ENCODE assay signal across 24 mouse cellular contexts in the genomic region with DNA sequence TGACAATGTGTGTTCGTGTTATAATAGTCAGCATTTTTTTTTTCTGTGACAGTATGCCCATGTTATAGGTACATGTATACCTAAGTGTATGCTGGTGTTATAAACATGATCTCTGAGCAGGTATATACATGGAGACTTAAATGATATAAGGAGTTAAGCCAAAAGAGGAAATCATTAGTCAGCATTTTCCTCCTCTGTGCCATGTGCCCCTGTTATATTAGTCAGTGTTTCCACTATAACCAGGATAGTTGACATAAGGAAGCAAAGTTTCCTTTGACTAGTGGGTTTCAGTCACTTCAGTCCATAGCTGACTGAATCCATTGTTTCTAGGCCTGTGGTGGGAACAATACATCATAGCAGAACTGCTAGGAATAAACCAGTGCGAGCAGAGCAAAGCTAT.
A peak's percentile ranks its signal among the peaks of the same experiment; 100 is the strongest.
DNase-seq lines count a peak whose midpoint lies in the region; ATAC-seq and TF ChIP-seq lines count a peak whose summit lies in the region.
"Had no signal": no experiment of that assay in that cellular context is flagged by ENCODE, and none has a peak within 500 bp of the region (broad histone marks: within the 10 kb centered on the region; RNA-seq: fewer than 3 reads in every experiment).

No protein-coding gene starts in this region.

- in situ Hi-C loops in CH12.LX (cut with MboI; ENCODE audit: low pct_ligation_motif_present, low pct_unique_long_range_greater_than_20kb, low sequenced_read_pairs): no loop called here

- H3K79me2 ChIP-seq in CH12.LX (replicated peaks; ENCODE audit: control insufficient read depth, extremely low read depth, insufficient read depth, poor library complexity, severe bottlenecking) (no peaks in the 10 kb centered on the region), MEL (ENCODE audit: control insufficient read depth, insufficient read depth, low read length, poor library complexity) (no peaks in the 10 kb centered on the region)

- H3K4me3 ChIP-seq in heart, embryonic 12.5 days: no peak overlapping the region
- no peak overlapping the region for H3K4me3 ChIP-seq in layer of hippocampus, adult 2 months
- H3K4me3 ChIP-seq in CH12.LX (replicated peaks in 1 of 3; ENCODE audit: low read depth in 2 of 3, low read length in 2 of 3, poor library complexity in 1 of 3) (no peak overlapping the region), MEL (ENCODE audit: control insufficient read depth in 1 of 2, insufficient read depth in 1 of 2, low read depth in 2 of 2, low read length in 2 of 2) (no peak overlapping the region)
- H3K4me3 ChIP-seq: embryonic facial prominence, embryonic 13.5 days; embryonic facial prominence, embryonic 15.5 days; erythroblast, embryonic 14.5 days; forebrain, embryonic 10.5 days; forebrain, embryonic 13.5 days; forebrain, embryonic 15.5 days had no signal

- H3K4me2 ChIP-seq in heart, embryonic 12.5 days: no peak overlapping the region
- no peak overlapping the region for H3K4me2 ChIP-seq in CH12.LX (ENCODE audit: insufficient read depth, low read depth, poor library complexity, severe bottlenecking)
- H3K4me2 ChIP-seq: embryonic facial prominence, embryonic 13.5 days; embryonic facial prominence, embryonic 15.5 days; forebrain, embryonic 13.5 days; forebrain, embryonic 15.5 days had no signal

- WGBS in heart, embryonic 12.5 days: 79% methylated on average over 2 of the region's 2 CpGs

- no peaks in the 10 kb centered on the region for H3K9me3 ChIP-seq in heart, embryonic 12.5 days (replicated peaks)
- H3K9me3 ChIP-seq in CH12.LX (replicated peaks; ENCODE audit: low read length) (no peaks in the 10 kb centered on the region), MEL (replicated peaks; ENCODE audit: insufficient read depth, low read length) (no peaks in the 10 kb centered on the region)
- H3K9me3 ChIP-seq: embryonic facial prominence, embryonic 13.5 days; embryonic facial prominence, embryonic 15.5 days; forebrain, embryonic 13.5 days; forebrain, embryonic 15.5 days had no signal

- peaks cover 15% of the 10 kb centered on the region; the same call in 1 of the 2 replicates for H3K36me3 ChIP-seq in heart, embryonic 12.5 days
- peaks cover 4 to 34% of the 10 kb centered on the region in 2 experiments for H3K36me3 ChIP-seq in CH12.LX (replicated peaks in 1 of 2; ENCODE audit: control insufficient read depth in 1 of 2, insufficient read depth in 1 of 2, low read length in 1 of 2)
- peaks cover 4 to 5% of the 10 kb centered on the region in 2 experiments for H3K36me3 ChIP-seq in MEL (ENCODE audit: control insufficient read depth in 1 of 2, insufficient read depth in 2 of 2, low read length in 2 of 2)
- H3K36me3 ChIP-seq: embryonic facial prominence, embryonic 15.5 days; forebrain, embryonic 15.5 days had no signal

- no peak overlapping the region for H3K9ac ChIP-seq in heart, embryonic 12.5 days
- no peak overlapping the region for H3K9ac ChIP-seq in CH12.LX (ENCODE audit: insufficient read depth, low read depth)
- H3K9ac ChIP-seq in MEL (ENCODE audit: control insufficient read depth, low read depth, low read length, poor library complexity, severe bottlenecking): no peak overlapping the region
- H3K9ac ChIP-seq: embryonic facial prominence, embryonic 13.5 days; embryonic facial prominence, embryonic 15.5 days; forebrain, embryonic 13.5 days; forebrain, embryonic 15.5 days had no signal

- H3K27ac ChIP-seq in heart, embryonic 12.5 days (ENCODE audit: poor library complexity, severe bottlenecking): no peak overlapping the region
- peak overlapping the region; percentile 36; the same call in 1 of the 2 replicates for H3K27ac ChIP-seq in layer of hippocampus, adult 2 months
- H3K27ac ChIP-seq in CH12.LX (ENCODE audit: insufficient read depth, low read depth): no peak overlapping the region
- no peak overlapping the region for H3K27ac ChIP-seq in MEL (ENCODE audit: control insufficient read depth, low read depth, low read length)
- H3K27ac ChIP-seq: embryonic facial prominence, embryonic 13.5 days; embryonic facial prominence, embryonic 15.5 days; forebrain, embryonic 10.5 days; forebrain, embryonic 13.5 days; forebrain, embryonic 15.5 days had no signal

- peaks cover 20% of the 10 kb centered on the region for H3K4me1 ChIP-seq in heart, embryonic 12.5 days (replicated peaks)
- peaks cover 0 to 13% of the 10 kb centered on the region in 2 experiments; a peak in 2 of 4 replicates for H3K4me1 ChIP-seq in CH12.LX (ENCODE audit: control insufficient read depth in 1 of 2, insufficient read depth in 2 of 2)
- 0 out of 4 replicates have a peak, but pooled peaks cover 0 to 4% of the 10 kb centered on the region in 2 experiments for H3K4me1 ChIP-seq in MEL (ENCODE audit: control insufficient read depth in 1 of 2, insufficient read depth in 2 of 2, low read length in 2 of 2)

- TF ChIP-seq RAD21 in CH12.LX (IDR thresholded peaks at IDR 0.05; ENCODE audit: low read depth, low read length): no peak
- no peak for TF ChIP-seq RAD21 in MEL (IDR thresholded peaks at IDR 0.05; ENCODE audit: low read depth, low read length)

- dilution Hi-C loops in CH12.LX (cut with MboI; ENCODE audit: extremely low pct_ligation_motif_present, extremely low pct_unique_long_range_greater_than_20kb, low sequenced_read_pairs): no loop called here

- peak; percentile 33; the same call in 1 of the 2 replicates for ATAC-seq in heart, embryonic 12.5 days (ENCODE audit: insufficient number of reproducible peaks, low FRiP score)
- ATAC-seq: CD4-positive, CD25-positive, alpha-beta regulatory T cell, adult 4 months; forebrain, embryonic 13.5 days; forebrain, embryonic 15.5 days had no signal

- TF ChIP-seq EP300 in CH12.LX (IDR thresholded peaks at IDR 0.05; ENCODE audit: low read length): peak; percentile 29; the same call in 1 of the 2 replicates
- no peak for TF ChIP-seq EP300 in MEL (IDR thresholded peaks at IDR 0.05; ENCODE audit: low read depth in 1 of 2, low read length in 2 of 2)

- TF ChIP-seq CTCF in layer of hippocampus, adult 2 months (conservative IDR thresholded peaks at IDR 0.05): no peak
- no peak for TF ChIP-seq CTCF in CH12.LX (conservative IDR thresholded peaks at IDR 0.05 in 1 of 2, IDR thresholded peaks at IDR 0.05 in 1 of 2; ENCODE audit: low read depth in 2 of 2, low read length in 2 of 2)
- no peak for TF ChIP-seq CTCF in MEL (IDR thresholded peaks at IDR 0.05 in 2 of 3, conservative IDR thresholded peaks at IDR 0.05 in 1 of 3; ENCODE audit: control insufficient read depth in 1 of 3, insufficient read depth in 1 of 3, low read depth in 2 of 3, low read length in 3 of 3, poor library complexity in 1 of 3, severe bottlenecking in 1 of 3)

- no peak for DNase-seq in heart, postnatal 4 days
- no peak for DNase-seq in layer of hippocampus, adult 2 months (ENCODE audit: low spot score in 2 of 2)
- no peak for DNase-seq in layer of hippocampus, postnatal 36 days
- DNase-seq in CH12.LX (ENCODE audit: extremely low read depth) (peak; percentile 46), MEL (ENCODE audit: low read depth, low spot score) (peak; percentile 59)
- DNase-seq in cerebellum, postnatal 25 days: no peak
- no peak for DNase-seq in testis, postnatal 14 days (ENCODE audit: low spot score)
- DNase-seq: adrenal gland, adult 2 months; adrenal gland, postnatal 10 days; adrenal gland, postnatal 25 days; B cell, adult 2 months; cerebellum, adult 11 months; cerebellum, adult 18-20 months; cerebellum, adult 8-10 months; cerebellum, adult 9-11 months; cerebellum, postnatal 14 days had no signal

- no peaks in the 10 kb centered on the region for H3K27me3 ChIP-seq in heart, embryonic 12.5 days (replicated peaks)
- H3K27me3 ChIP-seq in CH12.LX (replicated peaks): no peaks in the 10 kb centered on the region
- no peaks in the 10 kb centered on the region for H3K27me3 ChIP-seq in MEL (ENCODE audit: control insufficient read depth in 1 of 2, insufficient read depth in 2 of 2, low read length in 2 of 2)
- H3K27me3 ChIP-seq: embryonic facial prominence, embryonic 13.5 days; embryonic facial prominence, embryonic 15.5 days; forebrain, embryonic 13.5 days; forebrain, embryonic 15.5 days had no signal

- TF ChIP-seq POLR2A in CH12.LX (IDR thresholded peaks at IDR 0.05; ENCODE audit: low read depth, low read length) (no peak), MEL (IDR thresholded peaks at IDR 0.05; ENCODE audit: control insufficient read depth in 1 of 2, insufficient read depth in 1 of 2, low read depth in 1 of 2, low read length in 2 of 2, poor library complexity in 1 of 2) (no peak)

TF ChIP-seq in CH12.LX, 34 proteins besides CTCF, POLR2A, EP300 and RAD21 (continues in another document):
- TF ChIP-seq MAFK (IDR thresholded peaks at IDR 0.05; ENCODE audit: insufficient replicate concordance, low read length) (peak; percentile 98), HCFC1 (IDR thresholded peaks at IDR 0.05; ENCODE audit: low read depth, low read length) (no peak), ZMIZ1 (IDR thresholded peaks at IDR 0.05; ENCODE audit: low read depth, low read length) (no peak), ZC3H11A (IDR thresholded peaks at IDR 0.05; ENCODE audit: low read depth, low read length) (no peak), MXI1 (IDR thresholded peaks at IDR 0.05; ENCODE audit: low read depth, low read length) (no peak), ETS1 (conservative IDR thresholded peaks at IDR 0.05; ENCODE audit: low read depth, low read length) (peak; percentile 27; the same call in 1 of the 2 replicates), SIN3A (IDR thresholded peaks at IDR 0.05; ENCODE audit: low read length) (no peak), JUND (conservative IDR thresholded peaks at IDR 0.05; ENCODE audit: low read depth, low read length) (peak; percentile 68; the same call in 1 of the 2 replicates), CHD2 (IDR thresholded peaks at IDR 0.05; ENCODE audit: low read length) (no peak), RCOR1 (conservative IDR thresholded peaks at IDR 0.05; ENCODE audit: low read depth, low read length) (no peak), MAX (IDR thresholded peaks at IDR 0.05; ENCODE audit: low read length) (no peak)

TF ChIP-seq in MEL, 35 proteins besides CTCF, POLR2A, EP300 and RAD21:
- no peak for TF ChIP-seq ZKSCAN1 (IDR thresholded peaks at IDR 0.05; ENCODE audit: low read depth, low read length)
- TF ChIP-seq MAFK (IDR thresholded peaks at IDR 0.05; ENCODE audit: borderline replicate concordance, low read depth, low read length): peak; percentile 97
- peak; percentile 66; the same call in 1 of the 2 replicates for TF ChIP-seq MYC (IDR thresholded peaks at IDR 0.05; ENCODE audit: low read depth, low read length)

Comparison
In these comparisons a context has a peak if more than half of its experiments do, and no peak if none do; other contexts are left out.
1. DNase-seq: peak in CH12.LX (single experiment) and MEL (single experiment); none in heart, postnatal 4 days (single experiment), layer of hippocampus, adult 2 months (0 of 2), layer of hippocampus, postnatal 36 days (0 of 2), cerebellum, postnatal 25 days (0 of 2) and testis, postnatal 14 days (single experiment).